Mouse (Mus musculus) E14TG2a.4 (cell line): ENCODE results near the gene Dennd2a.
"Not testable (repeated sequence)": the region's sequence is repeated elsewhere in the genome, so short reads cannot be mapped to it uniquely, and the experiment has no call there.

Source experiments
- CTCF ChIP-seq: conservative IDR thresholded peaks from 2 replicates; pipeline ENCODE4 v1.5.1; 2014; ENCODE audit warnings: low read length
- NANOG ChIP-seq: IDR thresholded peaks from 2 replicates; pipeline ENCODE4 v1.6.1; 2014; ENCODE audit warnings: borderline replicate concordance, low read length, mixed read lengths
- POU5F1 ChIP-seq: IDR thresholded peaks from 2 replicates; pipeline ENCODE4 v1.6.1; 2014; ENCODE audit warnings: low read length, borderline replicate concordance

DNA sequence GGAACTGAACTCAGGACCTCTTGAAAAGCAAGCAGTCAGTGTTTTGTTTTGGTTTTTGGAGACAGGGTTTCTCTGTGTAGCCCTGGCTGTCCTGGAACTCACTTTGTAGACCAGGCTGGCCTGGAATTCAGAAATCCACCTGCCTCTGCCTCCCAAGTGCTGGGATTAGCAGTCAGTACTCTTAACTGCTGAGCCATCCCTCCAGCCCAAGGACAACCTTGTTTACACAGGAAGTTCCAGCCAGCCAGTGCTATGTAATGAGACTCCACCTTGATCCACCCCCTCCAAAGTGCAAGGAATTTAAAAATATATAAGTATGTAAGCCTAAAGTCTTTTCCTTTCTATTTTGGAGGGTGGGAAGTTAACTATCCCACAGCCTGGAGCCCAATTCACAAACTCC is 141.0 kb downstream of the Dennd2a start:
- TF ChIP-seq CTCF, NANOG, POU5F1: not testable (repeated sequence)
